Mouse (Mus musculus): ENCODE results near the gene Slc25a12. TPM values are rescaled to one million over a fixed set of nuclear protein-coding genes. Genes with fewer than 3 reads are reported as not detected.

Slc25a12 gene
- polyA plus RNA-seq, 1 experiment, result 4.6 TPM

- Histone ChIP-seq H3K4me1 (ENCODE audit: control insufficient read depth, insufficient read depth, insufficient read length, low read length) (no peaks in the 10 kb centered on the region), H3K27ac (replicated peaks; ENCODE audit: low read depth, low read length) (no peak overlapping the region), H3K4me3 (ENCODE audit: insufficient read depth, low read depth, low read length) (no peak overlapping the region)
These were observed 62.7 kb downstream of the Slc25a12 start for GRCm38 (mm10) chr2:71304821-71305220.

DNA sequence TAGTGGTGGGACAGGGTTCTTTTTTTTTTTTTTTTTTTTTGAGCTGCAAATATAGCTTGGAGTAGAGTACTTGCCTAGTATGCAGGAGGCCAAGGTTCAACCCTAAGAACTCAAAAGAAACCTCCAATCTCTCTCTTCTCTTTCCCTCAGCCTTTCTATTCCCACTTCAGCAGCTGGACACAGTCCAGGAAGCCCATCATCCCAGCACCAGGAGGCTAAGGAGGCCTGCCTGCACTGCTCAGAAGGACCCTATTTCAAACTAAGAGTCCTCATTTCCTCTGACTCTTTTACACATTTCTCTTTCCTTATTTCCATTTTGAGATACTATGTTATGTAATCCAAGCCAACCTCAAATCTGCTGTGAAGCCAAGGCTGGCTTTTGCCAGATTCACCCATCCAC, 64.3 kb downstream of the Slc25a12 start:
- Histone ChIP-seq H3K4me1 (ENCODE audit: control insufficient read depth, insufficient read depth, insufficient read length, low read length) (no peaks in the 10 kb centered on the region), H3K4me3 (ENCODE audit: insufficient read depth, low read depth, low read length) (no peak overlapping the region), H3K27ac (replicated peaks; ENCODE audit: low read depth, low read length) (no peak overlapping the region)

DNA sequence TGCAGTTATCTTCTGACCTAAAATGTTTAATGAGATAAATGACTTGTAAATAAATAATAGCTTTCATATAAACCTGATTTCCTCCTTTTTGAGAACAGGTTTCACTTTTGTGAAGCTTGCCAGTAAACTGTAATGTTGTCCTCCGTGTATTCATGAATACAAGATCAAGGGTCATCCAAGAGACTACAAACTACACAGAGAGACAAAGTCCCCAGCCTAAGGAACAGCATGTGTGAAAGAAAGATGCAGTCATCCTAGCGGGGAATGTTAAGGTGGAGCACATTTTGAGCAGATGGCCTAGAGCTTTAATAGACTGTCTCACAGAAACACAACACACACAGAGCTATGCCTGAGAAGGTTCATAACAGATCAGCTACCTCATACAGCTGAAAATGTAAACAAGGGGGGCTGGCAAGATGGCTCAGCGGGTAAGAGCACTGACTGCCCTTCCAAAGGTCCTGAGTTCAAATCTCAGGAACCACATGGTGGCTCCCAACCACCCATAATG, 65.3 kb downstream of the Slc25a12 start:
- Histone ChIP-seq H3K27ac (replicated peaks; ENCODE audit: low read depth, low read length) (no peak overlapping the region), H3K4me1 (ENCODE audit: control insufficient read depth, insufficient read depth, insufficient read length, low read length) (no peaks in the 10 kb centered on the region), H3K4me3 (ENCODE audit: insufficient read depth, low read depth, low read length) (no peak overlapping the region)

DNA sequence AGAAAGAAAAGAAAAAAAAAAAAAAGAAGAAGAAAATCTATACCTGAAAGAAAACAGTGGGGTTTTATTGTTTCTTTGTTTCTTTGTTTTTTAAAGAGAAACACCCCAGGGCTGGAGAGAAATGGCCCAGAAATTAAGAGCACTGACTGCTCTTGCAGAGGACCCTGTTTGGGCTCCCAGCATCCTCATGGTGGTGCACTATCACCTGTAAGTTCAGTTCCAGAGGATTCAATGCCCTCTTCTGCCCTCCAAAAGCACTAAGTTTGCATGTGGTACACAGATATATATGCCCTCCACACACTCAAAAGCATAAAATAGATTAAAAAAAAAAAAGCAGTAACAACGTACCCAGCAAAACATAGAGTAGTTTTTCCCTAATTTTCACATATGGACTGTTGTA, 68.8 kb downstream of the Slc25a12 start:
- no peak overlapping the region for H3K4me3 ChIP-seq (ENCODE audit: insufficient read depth, low read depth, low read length)

DNA sequence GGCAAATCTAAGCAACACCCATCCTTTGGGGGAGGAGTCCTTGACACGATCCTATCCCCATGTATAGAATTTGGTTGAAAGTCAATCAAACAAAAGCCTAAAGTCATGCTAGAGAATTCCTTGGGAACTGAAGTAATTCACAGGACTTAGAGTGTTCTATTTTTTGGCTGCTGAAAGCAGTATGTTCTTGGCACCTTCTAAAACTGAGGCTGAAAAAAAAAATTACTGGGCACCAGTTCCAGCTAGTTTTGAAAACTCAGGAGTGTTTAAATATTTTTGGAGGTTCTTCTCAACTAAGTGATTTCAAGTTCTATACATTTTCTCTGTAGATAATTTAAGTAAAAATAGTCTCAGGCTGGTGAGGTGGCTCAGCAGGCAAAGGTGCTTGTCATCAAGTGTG, 70.0 kb downstream of the Slc25a12 start:
- Histone ChIP-seq H3K4me3 (ENCODE audit: insufficient read depth, low read depth, low read length) (no peak overlapping the region), H3K4me1 (ENCODE audit: control insufficient read depth, insufficient read depth, insufficient read length, low read length) (no peaks in the 10 kb centered on the region), H3K27ac (replicated peaks; ENCODE audit: low read depth, low read length) (no peak overlapping the region)

More for the DNA sequence above, 68.8 kb downstream of the Slc25a12 start:
- Histone ChIP-seq H3K4me1 (ENCODE audit: control insufficient read depth, insufficient read depth, insufficient read length, low read length) (no peaks in the 10 kb centered on the region), H3K27ac (replicated peaks; ENCODE audit: low read depth, low read length) (no peak overlapping the region)

DNA sequence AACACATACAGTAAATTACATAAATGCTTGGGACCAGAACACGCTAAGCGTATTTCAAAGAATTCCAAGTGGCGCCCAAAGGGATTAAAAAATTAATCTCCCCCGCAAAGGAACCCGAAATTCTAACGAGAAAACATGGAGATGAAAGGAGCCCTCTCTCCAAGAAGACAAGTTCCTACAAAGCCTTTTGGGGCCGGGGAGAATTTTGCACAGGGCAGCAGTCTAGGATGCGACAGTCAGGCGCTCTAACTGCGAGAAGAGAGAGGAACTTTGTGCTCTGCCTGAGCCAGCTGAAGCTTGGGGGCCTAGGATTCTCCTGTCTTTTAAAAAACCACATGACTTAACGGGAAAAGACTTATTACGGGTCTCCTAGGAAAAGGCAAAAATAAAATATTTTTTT, 71.7 kb downstream of the Slc25a12 start:
- no peak overlapping the region for H3K27ac ChIP-seq (replicated peaks; ENCODE audit: low read depth, low read length)
- no peak overlapping the region for H3K4me3 ChIP-seq (ENCODE audit: insufficient read depth, low read depth, low read length)
- H3K4me1 ChIP-seq (ENCODE audit: control insufficient read depth, insufficient read depth, insufficient read length, low read length), result no peaks in the 10 kb centered on the region

GRCm38 (mm10) chr2:71294489-71294888, 73.1 kb downstream of the Slc25a12 start:
- no peak overlapping the region for H3K4me3 ChIP-seq (ENCODE audit: insufficient read depth, low read depth, low read length)
- no peak overlapping the region for H3K27ac ChIP-seq (replicated peaks; ENCODE audit: low read depth, low read length)
- no peaks in the 10 kb centered on the region for H3K4me1 ChIP-seq (ENCODE audit: control insufficient read depth, insufficient read depth, insufficient read length, low read length)

- H3K27ac ChIP-seq (replicated peaks; ENCODE audit: low read depth, low read length), result no peak overlapping the region
- H3K4me1 ChIP-seq (ENCODE audit: control insufficient read depth, insufficient read depth, insufficient read length, low read length), result no peaks in the 10 kb centered on the region
- H3K4me3 ChIP-seq (ENCODE audit: insufficient read depth, low read depth, low read length), result no peak overlapping the region
These were observed 73.6 kb downstream of the Slc25a12 start for GRCm38 (mm10) chr2:71293983-71294382.

GRCm38 (mm10) chr2:71291566-71291965, 76.0 kb downstream of the Slc25a12 start:
- Histone ChIP-seq H3K4me1 (ENCODE audit: control insufficient read depth, insufficient read depth, insufficient read length, low read length) (no peaks in the 10 kb centered on the region), H3K27ac (replicated peaks; ENCODE audit: low read depth, low read length) (no peak overlapping the region), H3K4me3 (ENCODE audit: insufficient read depth, low read depth, low read length) (no peak overlapping the region)

DNA sequence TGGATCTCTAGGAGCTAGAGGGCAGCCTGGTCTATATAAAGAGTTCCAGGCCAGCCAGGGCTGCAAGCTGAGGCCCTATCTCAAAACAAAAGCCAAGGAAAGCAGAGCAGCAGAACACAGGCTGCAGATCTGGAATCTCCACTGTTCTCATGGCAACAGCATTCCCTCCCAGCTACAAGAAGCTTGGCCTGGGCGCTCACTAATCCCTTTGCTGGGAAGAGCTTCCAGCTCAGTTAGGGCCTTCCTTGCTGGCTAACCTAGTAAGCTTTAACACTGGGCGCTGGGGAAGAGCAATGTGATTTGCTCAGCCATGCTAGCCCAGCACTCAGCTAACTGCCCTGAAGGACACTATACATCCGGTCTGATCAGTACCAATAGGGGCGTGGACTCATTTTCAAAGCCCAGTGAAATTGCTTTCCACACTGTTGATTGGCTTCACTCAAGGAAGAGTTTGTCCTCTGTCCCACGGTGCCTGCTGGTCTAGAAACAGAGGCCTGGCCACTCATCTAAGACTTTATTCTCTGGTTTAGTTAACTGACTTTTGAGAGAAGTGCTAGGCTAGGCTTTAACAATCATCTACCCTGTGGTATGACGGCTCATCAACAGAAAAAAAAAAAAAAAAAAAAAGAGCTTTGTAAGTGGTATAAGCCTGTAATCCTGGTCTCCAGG, 77.3 kb downstream of the Slc25a12 start:
- Histone ChIP-seq H3K27ac (replicated peaks; ENCODE audit: low read depth, low read length) (no peak overlapping the region), H3K4me3 (ENCODE audit: insufficient read depth, low read depth, low read length) (no peak overlapping the region), H3K4me1 (ENCODE audit: control insufficient read depth, insufficient read depth, insufficient read length, low read length) (no peaks in the 10 kb centered on the region)

GRCm38 (mm10) chr2:71281981-71282380, 85.6 kb downstream of the Slc25a12 start:
- Histone ChIP-seq H3K27ac (replicated peaks; ENCODE audit: low read depth, low read length) (no peak overlapping the region), H3K4me1 (ENCODE audit: control insufficient read depth, insufficient read depth, insufficient read length, low read length) (no peaks in the 10 kb centered on the region)

GRCm38 (mm10) chr2:71278791-71279775, 88.5 kb downstream of the Slc25a12 start:
- Histone ChIP-seq H3K4me3 (ENCODE audit: insufficient read depth, low read depth, low read length) (no peak overlapping the region), H3K4me1 (ENCODE audit: control insufficient read depth, insufficient read depth, insufficient read length, low read length) (peaks cover 3% of the 10 kb centered on the region), H3K27ac (replicated peaks; ENCODE audit: low read depth, low read length) (no peak overlapping the region)

More at GRCm38 (mm10) chr2:71281981-71282380, 85.6 kb downstream of the Slc25a12 start:
- H3K4me3 ChIP-seq (ENCODE audit: insufficient read depth, low read depth, low read length), result no peak overlapping the region

- Histone ChIP-seq H3K4me1 (ENCODE audit: control insufficient read depth, insufficient read depth, insufficient read length, low read length) (peaks cover 3% of the 10 kb centered on the region), H3K4me3 (ENCODE audit: insufficient read depth, low read depth, low read length) (no peak overlapping the region), H3K27ac (replicated peaks; ENCODE audit: low read depth, low read length) (no peak overlapping the region)
These were observed 91.8 kb downstream of the Slc25a12 start for GRCm38 (mm10) chr2:71275734-71276133.

- H3K4me1 ChIP-seq (ENCODE audit: control insufficient read depth, insufficient read depth, insufficient read length, low read length), result peaks cover 3% of the 10 kb centered on the region
- peak overlapping the region; percentile 53 for H3K4me3 ChIP-seq (ENCODE audit: insufficient read depth, low read depth, low read length)
- H3K27ac ChIP-seq (replicated peaks; ENCODE audit: low read depth, low read length), result no peak overlapping the region
These were observed 93.4 kb downstream of the Slc25a12 start for GRCm38 (mm10) chr2:71273955-71274679.

- H3K4me1 ChIP-seq (ENCODE audit: control insufficient read depth, insufficient read depth, insufficient read length, low read length), result peaks cover 3% of the 10 kb centered on the region
- H3K27ac ChIP-seq (replicated peaks; ENCODE audit: low read depth, low read length), result no peak overlapping the region
- no peak overlapping the region for H3K4me3 ChIP-seq (ENCODE audit: insufficient read depth, low read depth, low read length)
These were observed 97.5 kb downstream of the Slc25a12 start for GRCm38 (mm10) chr2:71270085-71270484.
